Mouse (Mus musculus): ENCODE results near the gene Helb.
A peak's percentile ranks its signal among the peaks of the same experiment; 100 is the strongest.

The Helb gene

DNA sequence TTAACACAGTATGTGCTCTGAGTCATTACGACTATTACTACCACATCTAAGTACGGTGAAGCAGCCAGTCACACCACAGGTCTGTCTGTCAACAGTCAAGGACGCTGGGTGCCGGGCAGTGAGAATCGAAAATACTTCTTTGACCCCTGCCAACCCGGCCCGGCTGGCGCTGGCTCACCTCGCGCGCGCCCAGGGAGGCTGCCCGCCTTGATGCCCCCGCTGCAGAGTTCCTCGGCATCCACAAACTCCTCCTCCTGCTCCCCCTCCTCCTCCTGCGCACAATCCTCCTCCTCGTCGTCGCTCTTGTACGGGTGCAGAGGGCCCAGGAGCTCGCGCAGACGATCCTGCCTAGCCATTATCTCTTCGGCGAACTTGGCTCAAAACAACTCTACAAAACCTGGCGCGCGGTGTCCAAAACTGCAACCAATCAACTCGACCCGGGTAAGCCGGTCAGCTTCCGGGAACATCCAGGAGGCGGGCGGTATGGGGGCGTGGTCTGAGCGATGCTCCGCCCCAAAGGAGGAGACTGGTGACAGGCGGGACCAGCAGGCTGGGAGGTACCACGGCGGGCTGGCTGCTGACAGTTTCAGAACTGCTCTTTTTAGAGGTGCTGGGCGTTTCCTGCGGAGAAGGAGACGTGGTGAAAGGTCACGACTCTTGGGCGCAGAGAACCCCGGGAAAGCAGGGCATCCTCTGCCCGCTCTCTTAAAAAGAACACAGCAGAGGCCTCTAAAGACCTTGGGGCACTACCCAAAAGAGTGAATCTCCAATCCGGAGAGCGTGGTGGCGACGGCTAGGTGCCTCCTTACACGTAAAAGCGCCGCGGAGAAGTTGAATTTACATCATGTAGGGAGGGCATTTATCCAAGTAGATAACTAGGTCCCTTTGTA, at the start of gene Helb:
Gene Helb, minus strand, starts transcription at position 481 of the 890 bp plus-strand sequence.
- DNase-seq = peak; percentile 98

DNA sequence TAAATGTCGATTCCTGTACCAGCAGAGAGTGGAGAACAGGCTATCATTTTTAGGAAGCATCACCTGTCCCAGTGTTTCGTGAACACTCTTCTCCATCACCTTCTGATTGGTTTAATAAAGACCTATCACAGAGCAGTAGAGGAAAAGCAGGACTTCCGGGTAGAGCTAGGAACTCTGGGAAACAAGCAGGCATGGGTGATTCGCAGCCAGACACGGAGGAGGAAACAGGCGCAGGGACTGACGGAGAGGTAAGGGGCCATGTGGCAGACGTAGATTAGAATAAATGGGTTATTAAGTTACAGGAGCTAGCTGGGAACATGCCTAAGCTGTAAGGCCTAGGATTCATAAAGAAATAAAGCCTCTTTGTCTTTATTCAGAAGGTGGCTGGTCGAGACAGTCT, 47.7 kb upstream of the Helb start:
- no peak for DNase-seq

DNA sequence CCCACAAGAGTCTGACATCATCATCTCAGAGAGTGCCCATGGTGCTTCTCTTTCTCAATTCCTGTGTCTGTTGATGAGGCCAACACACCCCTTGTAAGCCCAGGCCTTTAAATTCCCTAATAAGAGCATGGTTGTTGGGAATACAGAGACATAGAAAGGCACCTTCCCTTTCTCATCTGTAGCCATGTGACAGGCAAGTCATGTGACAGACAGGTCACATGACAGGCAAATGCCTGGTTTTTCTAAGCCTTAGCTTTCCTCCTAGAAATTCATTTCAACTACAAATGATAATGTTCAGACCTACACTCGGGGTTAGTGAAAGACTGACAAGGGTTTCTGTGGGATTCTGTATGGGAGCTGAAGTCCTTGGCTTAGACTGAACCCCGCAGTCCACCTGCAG, 41.1 kb upstream of the Helb start:
- no peak for DNase-seq

DNA sequence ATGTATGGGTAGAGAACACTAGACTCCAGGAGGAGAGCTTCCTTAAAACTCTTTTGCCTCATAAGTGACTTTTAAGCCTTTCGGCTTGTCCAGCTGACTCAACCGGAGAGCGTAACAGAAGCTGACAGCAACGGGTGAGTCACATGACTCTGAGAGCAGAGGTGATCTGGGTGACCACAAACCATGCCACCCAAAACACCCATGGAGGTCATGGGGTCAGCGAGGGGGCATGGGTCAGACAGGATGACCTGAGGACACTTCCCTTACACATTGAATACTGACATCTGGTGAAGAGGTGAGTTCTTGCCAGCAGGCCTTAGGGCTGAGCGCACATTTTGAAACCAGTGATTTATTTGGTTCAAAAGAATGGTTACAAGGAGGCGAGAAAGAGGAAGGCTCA, 38.9 kb upstream of the Helb start:
- DNase-seq = no peak

DNA sequence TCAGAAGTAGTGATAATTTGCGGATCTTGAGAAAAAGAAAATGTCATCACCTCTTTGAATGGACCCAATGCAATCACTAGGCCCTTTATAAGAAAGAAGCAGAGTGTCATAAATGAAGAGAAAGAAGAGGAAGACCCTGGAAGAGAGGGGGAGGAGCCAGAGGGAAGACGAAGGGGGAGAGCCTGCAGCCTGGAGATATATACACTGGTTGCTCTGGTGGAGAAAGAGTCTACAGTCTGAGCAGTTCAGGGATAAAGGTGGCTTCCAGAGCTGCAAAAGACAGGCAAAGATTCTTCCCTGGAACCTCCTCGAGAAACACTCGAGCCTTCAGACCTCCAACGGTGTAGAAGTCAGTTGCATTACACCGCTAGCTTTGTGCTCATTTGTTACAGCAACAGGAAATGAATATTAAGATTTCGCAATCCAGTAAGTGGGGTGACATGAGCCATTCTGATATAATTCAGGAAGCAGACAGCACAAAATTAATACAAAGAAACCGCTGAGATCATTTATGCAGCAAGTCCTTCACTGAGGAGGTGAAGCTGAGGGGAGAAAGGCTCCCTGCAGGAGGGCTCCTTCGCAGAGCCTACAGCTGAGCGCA, 28.2 kb upstream of the Helb start:
- peak; percentile 24 for DNase-seq

DNA sequence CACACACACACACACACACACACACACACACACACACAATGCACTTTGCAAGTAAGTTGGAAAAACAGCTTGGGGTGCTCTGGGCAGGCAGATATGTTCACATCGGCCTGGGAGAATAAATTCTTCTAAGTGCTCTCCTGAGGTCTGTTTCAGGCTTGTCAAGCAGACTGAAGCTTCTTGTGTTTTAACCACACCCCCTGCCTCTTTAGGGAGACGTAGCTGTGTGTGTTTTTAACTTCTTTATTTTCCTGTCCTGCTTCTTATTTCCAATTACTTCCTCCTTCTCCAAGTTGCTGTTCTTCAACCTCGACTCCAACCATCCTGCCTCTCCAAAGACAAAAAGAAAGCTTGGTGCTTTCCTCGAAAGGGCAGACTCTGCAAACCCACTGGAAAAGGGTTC, 27.4 kb upstream of the Helb start:
- DNase-seq = no peak

DNA sequence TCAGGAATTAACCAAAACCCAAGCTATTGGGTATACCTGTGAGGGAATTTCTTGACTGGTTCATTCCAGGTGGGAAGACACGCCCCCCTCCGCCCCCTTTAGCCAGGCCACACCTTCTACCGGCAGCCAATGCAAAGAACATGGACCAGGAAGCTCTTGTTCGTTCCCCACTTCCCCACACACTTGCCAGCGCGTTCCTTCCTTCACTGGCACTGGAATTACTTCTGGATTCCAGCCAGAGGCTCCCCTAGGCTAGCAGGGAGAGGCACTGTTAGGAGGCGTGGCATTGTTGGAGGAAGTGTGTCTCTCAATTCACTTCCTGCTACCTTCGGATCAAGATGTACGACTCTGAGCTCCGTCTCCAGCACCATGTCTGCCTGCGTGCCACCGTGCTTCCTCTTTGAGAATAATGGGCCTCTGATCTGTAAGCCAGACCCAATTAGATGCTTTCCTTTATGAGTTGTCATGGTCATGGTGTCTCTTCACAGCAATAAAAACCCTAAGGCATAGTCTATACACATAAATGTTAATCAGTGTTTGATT, 23.3 kb upstream of the Helb start:
- no peak for DNase-seq

DNA sequence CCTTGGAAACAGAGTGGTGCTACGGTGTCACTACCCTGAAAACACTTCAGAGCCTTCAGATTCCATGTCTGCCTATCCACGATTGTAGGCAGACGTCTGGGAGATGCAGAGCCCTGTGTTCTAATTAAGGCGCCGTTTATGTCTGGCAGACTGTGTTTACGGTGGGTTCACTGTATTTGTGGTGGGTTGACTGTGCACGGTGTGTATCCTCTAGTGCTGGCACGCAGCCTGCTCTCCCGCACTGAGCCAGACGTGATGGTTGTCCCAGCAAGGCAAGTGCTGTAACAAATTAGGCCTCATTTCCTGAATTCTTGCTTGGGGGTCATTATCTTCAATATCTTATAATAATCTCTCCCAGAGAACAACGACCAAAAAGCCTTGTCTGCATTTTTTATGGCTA, 20.9 kb upstream of the Helb start:
- no peak for DNase-seq

DNA sequence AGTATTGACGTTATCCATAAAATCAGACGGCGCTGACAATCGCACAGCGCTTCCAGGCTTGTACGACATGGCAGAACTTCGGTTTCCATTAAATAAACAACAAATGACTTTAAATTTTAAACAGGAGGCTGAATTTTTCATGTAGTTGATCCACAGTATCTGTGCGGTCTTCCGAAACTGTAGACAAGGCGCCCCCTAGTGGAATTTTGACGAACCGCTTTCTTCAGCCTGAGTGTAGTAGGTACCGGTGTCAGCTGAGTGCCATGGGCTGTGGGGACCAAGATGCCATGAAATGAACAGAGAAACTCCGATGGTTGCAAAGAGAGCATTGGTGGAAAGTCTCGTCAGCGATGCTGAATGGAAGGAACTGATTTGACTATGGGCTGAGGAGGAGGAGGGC, 17.8 kb upstream of the Helb start:
- peak; percentile 58 for DNase-seq

DNA sequence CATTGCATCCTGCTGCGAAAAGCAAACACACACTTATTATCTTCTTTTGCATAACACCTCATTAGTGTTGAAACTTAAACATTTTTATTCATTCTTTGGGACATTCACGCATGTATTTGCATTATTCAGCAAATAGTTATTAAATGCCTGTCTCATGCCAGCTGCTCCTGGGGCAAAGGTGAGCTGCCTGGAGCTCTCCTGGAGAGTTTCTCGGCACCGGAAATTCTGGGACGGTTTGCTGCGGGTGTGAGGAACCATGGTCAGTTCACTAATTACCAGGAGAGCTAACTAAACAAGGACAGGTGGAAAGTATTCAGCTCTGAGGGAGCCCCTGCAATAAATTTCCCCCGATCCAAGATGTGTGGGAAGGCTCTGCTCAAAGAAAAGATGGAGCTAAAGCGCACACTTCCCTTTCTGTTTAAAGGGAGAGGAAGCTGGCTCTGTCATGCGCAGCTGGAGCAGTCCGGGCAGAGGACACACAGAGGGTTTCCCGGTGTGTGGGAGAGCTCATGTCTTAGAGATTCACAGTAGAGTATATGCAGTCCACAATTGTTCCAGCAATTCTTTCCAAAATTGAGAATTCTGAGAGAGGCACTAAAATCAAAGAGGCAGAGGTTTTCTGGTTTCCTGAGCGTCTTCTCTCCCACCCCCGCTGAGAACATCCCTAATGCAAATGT, 16.0 kb upstream of the Helb start:
- no peak for DNase-seq

DNA sequence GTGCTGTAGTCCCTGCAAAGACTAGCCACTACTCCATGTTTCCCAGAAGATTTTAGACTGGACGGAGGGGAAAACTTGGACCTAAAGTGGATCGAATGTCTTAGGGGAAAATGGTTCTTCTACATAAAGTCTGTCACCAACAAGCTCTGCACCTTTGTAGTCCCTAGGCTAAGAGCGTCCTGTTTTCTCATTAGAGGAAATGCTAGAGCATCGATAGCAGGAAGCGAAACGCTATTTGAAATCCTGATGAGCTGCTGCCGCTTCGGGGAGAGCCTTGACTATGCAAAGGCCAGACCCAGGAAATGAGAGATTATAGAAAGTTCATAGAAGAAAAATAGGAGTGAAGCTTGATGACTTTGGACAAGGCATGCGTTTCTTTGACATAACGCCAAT, 12.7 kb upstream of the Helb start:
- DNase-seq = no peak

DNA sequence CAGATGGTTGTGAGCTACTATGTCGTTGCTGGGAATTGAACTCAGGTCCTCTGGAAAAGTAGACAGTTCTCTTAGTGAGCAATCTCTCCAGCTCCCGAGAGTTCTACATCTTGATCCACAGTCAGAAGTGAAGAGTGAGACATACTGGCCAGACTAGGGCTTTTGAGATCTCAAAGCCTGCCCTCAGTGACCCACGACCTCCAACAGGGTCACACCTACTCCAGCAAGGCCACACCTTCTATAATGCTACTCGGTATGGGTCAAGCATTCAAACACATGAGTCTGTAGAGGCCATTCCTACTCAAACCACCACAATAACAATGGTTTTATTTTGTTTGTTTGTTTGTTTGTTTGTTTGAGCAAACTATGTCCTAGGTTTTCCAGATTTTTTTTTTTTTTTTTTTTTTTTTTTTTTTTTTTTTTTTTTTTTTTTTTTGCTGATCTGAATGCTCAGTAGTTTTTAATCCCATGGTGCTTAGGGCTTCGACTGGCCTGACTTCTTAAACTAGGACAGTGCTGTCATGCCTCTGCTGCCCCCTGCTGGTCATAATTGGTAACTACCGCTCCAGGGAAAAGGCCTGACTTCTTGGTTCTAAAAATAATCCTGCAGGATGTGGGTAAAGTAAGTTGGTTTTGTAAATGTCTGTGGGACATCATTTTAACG, 12.1 kb upstream of the Helb start:
- peak; percentile 91 for DNase-seq

DNA sequence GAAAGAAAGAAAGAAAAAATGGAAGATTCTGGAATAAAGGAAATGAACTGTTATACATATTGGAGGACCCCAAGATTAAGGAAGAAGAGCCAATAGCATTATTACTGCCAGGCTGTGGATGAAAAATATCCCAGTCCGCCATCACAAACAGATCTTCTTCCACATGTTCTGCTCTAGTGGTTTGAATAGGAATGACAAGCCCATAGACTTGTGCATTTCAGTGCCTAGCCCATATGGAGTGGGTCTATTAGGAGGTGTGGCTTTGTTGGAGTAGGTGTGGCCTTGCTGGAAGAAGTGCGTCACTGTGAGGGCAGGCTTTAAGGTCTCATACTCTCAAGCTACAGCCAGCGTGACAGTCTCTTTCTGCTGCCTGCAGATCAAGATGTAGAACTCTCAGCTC, 10.9 kb upstream of the Helb start:
- no peak for DNase-seq

DNA sequence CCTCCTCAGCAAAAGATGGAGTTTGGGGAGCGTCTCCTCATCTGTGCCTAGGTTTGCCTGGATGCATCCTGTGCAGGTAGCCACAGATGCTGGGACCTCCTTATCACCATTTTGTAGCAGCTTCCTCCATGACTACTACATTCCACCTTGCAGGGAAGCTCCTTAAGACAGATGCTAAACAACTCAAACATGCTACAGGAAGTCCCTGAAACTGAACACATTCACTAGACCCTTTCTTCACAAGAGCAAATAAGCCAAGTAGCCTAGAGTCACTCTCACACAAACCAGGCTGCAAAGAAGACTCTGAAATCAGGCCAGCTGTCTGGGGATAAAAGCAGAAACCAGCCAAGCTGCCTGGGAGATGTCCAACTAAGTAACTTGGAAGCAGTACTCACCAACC, 2.5 kb upstream of the Helb start:
- DNase-seq = no peak

DNA sequence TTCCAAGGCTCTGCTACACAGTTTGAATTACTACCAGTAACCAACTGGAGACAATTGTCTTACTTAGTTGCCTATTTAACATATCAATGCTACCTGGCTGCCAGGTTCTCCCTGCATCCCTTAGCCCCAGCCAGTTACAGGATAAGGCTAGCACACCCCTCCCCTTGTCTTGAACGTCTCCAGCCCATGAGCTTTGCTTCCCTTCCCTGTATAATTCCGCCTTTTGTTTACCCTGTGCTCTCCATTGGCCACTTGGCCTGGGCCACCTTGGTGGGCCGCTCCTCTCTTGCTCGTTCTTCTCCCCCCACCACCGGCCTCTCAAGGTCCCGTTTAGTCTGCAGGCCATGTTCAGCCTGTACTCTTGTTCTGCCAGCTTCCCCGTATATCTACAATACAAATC, 1.7 kb upstream of the Helb start:
- DNase-seq = no peak

DNA sequence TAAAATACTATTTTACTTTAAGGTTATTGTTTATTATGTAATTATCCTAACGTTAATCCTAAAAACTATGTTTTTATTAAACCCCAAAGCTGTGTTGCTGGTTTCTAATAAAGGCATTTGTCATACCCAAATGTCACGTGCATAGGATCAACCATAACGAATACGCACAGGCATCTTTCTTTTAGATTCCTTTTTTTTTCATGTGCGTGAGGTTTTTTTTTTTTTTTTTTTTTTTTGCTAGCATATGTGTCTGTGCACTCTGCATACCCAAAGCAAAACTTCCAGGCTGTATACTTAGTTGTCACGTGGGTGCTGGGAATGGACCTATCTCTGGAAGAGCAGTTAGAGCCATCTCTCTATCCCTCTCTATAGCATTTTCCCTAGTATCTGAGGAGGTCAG, 1.2 kb upstream of the Helb start:
- no peak for DNase-seq

DNA sequence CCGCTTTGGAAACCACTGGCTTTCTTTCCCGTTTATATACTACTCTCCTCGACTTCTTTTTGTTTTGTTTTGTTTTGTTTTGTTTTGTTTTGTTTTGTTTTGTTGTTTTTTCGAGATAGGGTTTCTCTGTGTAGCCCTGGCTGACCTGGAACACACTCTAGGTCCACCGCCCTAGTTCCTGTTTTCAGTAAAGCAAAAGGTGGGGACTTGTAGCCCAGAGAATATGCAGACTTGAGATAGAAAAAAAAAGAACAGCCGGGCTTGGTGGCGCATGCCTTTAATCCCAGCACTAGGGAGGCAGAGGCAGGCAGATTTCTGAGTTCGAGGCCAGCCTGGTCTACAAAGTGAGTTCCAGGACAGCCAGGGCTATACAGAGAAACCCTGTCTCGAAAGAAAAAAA, 695 bp upstream of the Helb start:
- DNase-seq = peak; percentile 17

DNA sequence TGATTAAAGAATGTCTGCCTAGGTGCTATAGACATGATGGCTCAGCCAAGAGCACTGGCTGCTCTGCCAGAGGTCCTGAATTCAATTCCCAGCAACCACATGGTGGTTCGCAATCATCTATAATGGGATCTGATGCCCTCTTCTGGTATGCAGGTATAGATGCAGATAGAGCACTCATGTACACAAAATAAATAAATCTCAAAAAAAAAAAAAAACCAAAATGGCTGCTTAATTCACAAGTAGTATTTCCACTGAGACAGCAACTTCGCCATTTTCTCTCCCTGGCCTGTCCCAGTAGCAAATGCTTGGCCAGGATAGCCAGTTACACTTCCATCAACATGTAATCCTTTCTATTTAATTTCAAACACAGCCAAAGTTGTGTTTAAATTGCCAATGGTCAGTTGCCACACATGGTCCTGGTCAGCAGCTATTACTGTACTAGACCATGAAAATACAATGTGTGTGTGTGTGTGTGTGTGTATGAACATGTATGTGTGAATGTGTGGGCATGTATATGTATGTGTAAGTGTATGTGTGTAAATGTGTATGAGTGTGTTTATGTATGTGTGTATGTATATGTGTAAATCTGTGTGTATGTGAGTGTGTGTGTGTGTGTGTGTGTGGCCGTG, 982 bp downstream of the Helb start:
- DNase-seq = no peak

DNA sequence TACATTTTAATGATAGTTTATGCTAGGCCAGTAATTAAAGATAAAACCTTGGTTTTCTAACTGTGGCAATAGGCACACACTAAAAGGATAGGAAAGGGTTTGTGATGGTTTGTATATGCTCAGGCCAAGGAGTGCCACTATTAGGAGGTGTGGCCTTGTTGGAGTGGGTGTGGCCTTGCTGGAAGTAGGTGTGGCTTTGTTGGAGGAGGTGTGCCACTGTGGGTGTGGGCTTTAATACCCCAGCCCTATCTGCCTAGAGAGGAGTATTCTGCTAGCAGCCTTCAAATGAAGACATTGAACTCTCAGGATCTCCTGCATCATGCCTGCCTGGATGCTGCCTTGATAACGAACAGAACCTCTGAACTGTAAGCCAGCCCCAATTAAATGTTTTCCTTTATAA, 12.0 kb downstream of the Helb start:
- no peak for DNase-seq

DNA sequence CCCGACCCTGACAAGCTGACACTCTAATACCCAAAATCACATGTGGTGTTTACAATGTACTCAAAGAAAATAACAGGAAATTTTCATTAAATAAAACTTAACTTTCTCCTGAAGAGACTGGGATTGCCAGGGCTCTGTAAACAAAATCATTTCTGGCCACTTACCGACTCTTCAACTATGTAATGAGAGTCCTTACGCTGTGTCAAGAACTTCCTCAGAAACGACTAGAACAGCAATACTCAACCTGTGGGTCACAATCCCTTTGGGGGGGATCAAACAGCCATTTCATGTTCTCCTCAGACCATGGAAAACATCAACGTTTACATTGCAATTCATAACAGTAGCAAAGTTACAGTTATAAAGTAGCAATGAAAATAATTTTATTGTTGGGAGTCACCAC, 15.2 kb downstream of the Helb start:
- peak; percentile 30 for DNase-seq

DNA sequence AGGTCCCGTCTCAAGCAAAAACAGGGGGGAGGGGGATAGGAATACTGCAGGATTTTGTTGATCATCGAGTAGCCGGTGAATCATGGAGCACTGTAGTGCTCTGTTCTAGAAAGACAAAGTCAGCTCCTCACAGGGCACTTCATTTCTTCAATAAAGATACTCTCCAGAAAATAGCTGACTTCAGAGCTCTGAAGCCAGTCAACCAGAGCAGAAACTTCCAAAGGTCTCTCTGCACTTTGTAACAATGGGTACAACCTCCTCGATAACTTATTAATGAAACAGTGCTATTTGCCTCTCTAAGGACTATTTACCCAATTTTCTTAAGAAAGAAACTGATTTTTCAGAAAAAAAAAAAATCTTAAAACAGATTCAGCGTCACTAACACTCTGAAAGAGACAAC, 17.1 kb downstream of the Helb start:
- no peak for DNase-seq

DNA sequence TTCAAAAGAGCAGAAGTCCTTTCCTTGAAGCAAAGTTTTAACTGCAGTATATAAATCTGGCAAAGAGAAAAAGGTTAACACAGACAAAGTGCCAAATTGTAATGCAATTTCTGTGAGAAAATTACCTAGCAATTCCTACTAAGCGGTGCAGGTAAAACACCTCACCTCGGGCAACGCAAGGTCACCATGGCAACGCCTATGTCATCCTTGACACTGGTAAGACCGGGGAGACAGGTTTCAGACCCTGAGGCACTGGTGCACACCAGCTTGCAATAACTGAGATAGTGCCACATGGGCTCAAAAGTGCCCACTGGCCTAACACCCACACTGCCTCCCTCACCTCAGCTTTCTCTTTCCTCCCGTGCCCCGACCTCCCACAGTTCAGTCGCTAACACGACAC, 17.7 kb downstream of the Helb start:
- no peak for DNase-seq

DNA sequence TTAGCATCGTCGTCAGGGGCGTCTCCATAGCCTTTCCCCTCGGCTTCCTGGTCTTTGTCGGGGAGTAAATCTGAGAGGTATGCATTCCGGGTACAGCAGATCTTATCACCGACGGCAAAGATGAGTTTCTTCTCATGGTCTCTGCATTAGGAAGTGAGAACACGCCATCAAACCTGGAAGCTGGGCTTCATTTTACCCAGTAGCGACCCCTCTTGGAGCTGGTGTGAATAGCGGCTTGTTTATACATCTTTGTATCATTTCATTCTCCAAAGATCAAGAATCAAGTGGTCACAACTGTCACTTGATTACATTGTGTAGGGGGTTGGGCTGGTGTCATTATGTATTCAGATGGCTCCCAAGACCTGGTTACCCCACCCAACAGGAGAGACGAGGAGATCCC, 20.2 kb downstream of the Helb start:
- no peak for DNase-seq

Data from lung, postnatal 36 days (tissue).